Mouse (Mus musculus) cerebellum, postnatal 14 days (tissue): Measurements from ENCODE around the gene Map2.

Source experiments
- DNase-seq, 2 experiments: peaks; one replicate each; pipeline ENCODE4 v3.0.0; 2021; ENCODE audit warnings: mixed read lengths in 2 of 2

The Map2 gene

DNA sequence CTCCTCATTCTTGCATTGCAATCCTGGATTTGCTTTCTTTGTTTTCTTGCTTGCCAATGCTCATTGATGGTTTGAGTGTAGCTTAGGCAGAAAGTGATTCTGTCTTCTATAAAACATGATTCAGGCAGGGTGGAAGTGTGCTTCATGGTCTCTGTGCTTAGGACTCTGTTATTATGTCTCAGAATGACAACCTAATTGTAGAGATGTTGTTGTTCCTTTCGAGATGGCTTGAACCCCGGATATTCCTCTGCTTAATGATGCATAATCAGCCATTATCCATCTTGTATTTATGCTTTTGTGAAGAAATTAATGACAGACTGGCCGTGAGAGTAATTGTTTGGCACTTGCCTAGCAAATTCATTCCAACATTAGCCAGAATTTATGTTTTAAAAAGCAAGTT lies 31.8 kb downstream of the Map2 start:
- DNase-seq = no peak

DNA sequence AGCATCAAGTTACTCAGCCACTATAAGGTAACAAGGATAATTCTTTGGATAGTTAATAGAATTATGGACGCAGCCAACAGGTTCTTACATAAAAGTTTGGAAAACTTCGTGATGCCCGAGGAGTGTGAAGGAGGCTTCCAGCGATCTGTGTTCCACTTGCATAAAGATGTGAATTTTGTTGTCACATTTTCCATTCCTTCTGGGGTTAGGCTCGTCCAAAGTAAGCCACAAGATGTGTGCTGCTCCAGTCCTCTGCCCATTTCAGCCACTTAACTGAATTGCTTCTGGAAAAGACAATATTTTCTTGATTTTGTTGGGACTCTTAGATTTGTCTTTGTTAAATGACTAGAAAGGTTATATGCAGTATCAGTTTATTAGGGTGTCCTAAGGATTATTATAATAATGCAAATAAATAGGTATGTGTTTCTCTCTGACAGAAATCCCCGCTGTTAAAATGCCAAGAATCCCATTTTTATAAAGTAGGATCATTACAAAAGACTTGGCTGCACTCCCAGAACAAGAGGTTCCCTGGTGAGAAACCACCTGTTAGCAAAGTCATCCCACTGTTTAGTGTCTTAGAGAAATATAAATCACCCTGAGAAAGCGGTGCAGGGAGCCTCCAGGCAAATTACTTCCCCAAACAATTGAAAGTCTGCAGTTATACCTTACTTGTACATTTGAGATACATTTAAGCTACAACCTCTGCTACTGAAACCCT lies 36.2 kb downstream of the Map2 start:
- peak; percentile 89 to 92 for DNase-seq

DNA sequence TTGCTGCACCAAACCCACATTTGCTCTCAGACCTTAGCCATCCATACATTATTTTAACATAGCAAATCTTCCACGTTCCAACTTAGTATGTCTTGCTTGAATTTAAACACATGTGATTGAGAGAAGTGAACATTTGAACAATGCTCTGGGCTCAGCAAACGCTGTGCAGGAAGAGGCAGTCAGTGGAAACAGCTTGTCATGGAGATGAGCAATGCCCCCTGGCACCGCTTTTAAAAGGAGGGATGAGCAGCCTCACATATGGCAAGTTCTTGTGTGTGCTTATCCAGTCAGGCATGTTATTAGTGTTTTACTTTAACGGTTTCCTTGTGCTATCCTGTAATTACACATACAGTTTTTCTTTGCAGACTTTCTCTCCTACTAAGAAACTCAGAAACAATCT lies 46.4 kb downstream of the Map2 start:
- peak; percentile 62 to 73 for DNase-seq

DNA sequence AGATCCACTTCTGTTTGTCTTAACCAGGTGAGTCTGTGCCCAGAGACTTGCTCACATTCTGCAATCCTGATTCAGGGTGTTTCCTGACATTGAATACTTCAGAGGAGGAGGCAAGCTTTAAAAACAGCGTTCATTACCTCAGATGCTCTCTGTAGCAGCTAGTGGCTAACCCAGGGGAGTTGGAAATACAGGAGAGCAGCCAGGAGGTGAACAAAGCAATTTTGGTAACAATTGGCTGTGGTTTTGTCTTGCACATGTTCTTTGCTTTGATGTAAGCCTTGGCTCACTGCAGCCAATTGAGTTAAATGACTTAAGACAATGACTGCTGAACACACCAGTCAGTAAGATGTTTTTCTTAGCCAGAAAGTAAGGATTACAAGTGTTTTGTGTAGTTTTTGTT lies 48.3 kb downstream of the Map2 start:
- no peak for DNase-seq

- DNase-seq = peak; percentile 88 to 91
Observed at GRCm38 (mm10) chr1:66226372-66227368, 51.6 kb downstream of the Map2 start.

DNA sequence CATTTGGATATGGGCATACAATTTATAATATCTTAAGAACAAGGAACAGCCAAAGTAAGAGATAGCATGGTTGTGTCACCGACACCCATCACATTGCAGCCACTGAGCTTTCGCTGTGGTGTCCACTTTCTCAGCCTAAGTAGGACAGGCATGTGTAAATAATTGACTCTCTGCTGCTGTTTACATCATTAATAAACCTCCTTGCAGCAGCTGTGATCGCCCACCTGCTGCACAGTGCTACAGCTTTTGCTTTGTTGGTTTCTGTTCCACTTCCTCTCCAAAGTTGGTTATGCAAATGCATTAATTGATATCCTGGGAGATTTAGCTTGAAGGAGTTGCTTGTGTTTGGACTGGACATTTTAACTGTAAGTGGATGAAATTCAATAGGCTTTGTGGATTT lies 53.1 kb downstream of the Map2 start:
- DNase-seq = no peak

DNA sequence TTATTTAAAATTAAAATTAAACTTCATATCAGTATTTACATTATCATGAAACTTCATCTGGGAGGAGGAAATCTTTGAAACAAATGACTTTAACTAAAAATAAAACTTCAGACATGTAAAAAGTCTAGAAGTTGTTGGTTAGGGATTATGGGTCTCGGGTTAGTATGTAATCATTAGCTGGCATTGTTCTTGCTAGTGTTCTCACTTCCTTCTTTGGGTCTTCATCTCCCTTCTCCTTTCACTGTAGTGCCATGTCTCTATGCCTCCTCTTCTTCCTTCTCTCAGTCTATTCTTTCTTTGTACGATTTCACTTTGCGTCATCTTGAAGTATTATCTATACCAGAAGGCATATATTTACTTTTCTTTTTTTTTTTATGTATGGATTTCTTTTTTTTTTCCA lies 55.3 kb downstream of the Map2 start:
- DNase-seq = no peak

GRCm38 (mm10) chr1:66231963-66232362 lies 56.9 kb downstream of the Map2 start:
- no peak for DNase-seq

- DNase-seq = no peak
Observed at GRCm38 (mm10) chr1:66244910-66245309, 69.8 kb downstream of the Map2 start.

GRCm38 (mm10) chr1:66251649-66252332 lies 76.7 kb downstream of the Map2 start:
- DNase-seq = no peak

DNA sequence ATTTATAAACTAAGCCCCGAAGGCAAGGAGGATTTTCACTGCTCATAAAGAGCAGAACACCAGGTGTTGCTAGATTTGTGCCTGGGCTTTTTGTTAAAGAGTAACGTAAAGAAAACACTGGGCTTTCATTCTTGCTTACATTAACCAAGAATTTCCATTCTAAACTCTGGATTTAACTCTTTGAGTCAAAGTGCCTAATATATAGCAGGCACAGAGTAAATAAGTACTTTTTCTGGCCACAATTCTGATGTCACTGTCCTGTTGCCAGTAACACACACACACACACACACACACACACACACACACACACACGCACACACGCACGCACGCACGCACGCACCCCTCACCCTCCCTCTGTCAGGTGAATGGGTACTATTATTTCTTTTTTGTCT lies 77.3 kb downstream of the Map2 start:
- no peak for DNase-seq

GRCm38 (mm10) chr1:66263220-66263619 lies 88.1 kb downstream of the Map2 start:
- DNase-seq = no peak

DNA sequence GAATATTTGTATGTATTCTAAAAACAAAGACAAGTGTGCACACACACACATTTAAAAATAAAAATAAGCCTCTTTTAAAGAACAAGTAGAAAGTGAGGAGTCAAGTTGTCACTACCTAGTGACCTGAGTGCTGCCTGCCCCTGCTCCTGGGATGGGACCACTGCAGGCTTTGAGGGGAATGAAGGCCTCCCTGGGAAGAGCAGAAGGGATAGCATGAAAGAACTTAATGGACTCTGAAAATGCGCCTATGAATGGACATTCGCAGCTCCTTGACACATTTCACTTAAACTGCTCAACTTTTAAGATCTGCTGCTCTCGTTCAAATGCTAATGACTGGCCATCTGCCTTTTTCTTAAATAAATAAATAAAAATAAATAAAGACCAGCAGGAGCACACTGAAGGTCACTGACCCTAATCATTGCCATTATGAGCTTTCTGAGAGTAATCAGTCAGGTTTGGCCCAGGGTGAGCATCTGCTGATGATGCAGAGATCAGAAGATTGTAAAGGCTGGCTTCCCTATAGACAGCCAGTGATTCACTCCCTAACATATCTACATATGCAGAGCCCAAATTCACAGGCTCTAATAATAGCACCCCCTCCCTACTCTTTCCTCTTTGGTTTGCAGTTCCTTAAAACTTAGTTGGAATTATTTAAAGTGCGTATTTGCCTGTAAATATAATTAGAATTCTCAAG lies 91.3 kb downstream of the Map2 start:
- no peak for DNase-seq

DNA sequence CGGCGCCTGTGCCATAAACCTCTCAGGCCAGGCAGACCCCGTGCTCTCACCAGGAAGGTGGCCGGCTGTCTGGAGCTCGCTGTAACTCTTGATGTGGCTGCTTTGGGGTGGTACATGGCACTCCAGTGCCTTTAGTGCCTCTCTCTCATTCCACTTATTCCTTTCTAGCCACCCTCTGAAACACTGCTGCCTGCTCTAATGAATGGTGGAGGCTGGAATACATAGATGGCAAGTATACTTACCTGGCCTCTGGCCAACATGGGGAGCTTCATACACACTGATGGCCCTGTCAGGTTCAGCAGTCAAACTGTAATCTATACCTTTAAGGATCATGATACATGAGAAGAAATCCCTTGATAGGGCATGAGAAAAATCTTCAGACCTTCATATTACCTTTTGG lies 102.6 kb downstream of the Map2 start:
- peak in 1 of 2 experiments; percentile 23 for DNase-seq

GRCm38 (mm10) chr1:66279222-66280009 lies 104.3 kb downstream of the Map2 start:
- no peak for DNase-seq

DNA sequence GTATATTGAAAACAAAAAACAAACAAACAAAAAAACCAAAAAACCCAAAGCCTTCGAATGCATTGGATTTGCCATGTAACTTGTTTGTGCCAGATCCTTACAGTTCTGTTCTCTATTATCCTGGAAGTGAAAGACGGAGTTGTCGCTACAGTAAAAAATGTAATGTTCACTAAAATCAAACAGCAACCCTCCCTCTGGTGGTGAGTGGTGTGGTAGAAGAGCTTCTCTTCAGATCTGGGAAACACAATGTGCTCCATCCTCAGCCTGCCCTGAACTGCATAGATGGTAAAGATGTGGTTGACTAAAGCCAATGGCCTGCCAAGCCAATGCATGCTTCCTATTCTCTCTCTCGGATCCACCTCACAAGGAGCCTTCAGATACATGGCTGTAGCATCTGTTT lies 105.1 kb downstream of the Map2 start:
- DNase-seq = no peak

GRCm38 (mm10) chr1:66282447-66282846 lies 107.4 kb downstream of the Map2 start:
- DNase-seq = no peak

DNA sequence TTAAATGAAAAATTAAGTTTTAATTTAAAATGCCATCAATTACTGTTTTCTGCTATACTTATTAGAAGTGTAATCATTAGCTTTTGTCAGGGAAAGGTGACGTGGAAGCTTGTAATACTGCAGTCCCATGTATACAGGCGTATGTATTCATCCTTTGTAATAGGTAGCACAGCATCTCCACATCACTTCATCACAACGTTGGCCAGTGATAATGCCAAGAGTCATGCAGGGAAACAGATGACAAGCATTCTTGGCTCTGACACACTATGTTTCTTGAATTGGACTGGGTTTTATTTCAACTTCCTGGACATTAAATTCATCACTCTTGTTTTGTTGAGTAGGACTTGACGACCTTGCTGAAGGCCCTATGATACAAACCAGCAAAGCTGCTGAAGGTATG lies 113.9 kb downstream of the Map2 start:
- peak; percentile 26 to 62 for DNase-seq

DNA sequence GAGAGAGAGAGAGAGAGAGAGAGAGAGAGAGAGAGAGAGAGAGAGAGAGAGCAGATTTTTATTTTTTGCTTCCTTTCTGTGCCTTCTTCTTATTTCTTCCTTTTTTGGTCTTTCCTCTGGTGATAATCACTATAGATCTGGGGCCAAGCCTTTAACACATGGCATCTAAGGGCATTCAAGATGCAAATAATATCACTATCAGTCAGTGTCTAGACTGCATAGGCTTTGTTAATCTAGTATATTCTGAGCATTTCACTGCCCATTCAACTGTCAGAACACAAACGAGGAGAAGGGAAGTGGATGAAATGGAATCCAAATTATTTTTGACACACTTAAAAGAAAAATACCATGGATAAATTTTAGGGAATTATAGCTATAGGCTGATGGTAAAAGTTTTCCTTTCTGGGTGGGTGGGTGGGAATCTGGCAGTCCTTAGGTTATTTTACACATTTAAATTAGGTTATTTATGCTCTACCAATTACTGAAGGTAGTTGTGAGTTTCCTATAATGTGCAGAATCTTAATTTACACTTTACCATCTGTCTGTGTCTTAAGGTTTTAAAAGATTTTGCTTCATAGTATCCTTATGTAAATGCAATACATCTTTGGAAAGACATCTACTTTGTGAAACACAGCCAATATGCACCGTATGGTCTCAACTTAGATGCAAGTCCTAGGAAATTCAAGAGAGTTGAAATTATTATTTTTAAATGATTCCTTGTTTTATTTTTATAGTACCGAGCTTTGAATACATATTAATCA lies 117.2 kb downstream of the Map2 start:
- no peak for DNase-seq

- DNase-seq = peak; percentile 40 to 42
Observed at GRCm38 (mm10) chr1:66299376-66299775, 124.3 kb downstream of the Map2 start.
